Mouse (Mus musculus) natural killer cell, adult 2 months (primary cell): ENCODE results near the gene Hoxd3.

Source experiments
- DNase-seq, 2 experiments: peaks; one replicate each; pipeline ENCODE4 v3.0.0; 2022; ENCODE audit warnings: low spot score in 2 of 2

Hoxd3 gene

GRCm38 (mm10) chr2:74679596-74679971 is 32.1 kb upstream of the Hoxd3 start:
- DNase-seq = no peak

- no peak for DNase-seq
These were observed 31.7 kb upstream of the Hoxd3 start for GRCm38 (mm10) chr2:74679980-74680379.

GRCm38 (mm10) chr2:74680561-74681398 is 30.9 kb upstream of the Hoxd3 start:
- no peak for DNase-seq

- DNase-seq = no peak
These were observed 29.9 kb upstream of the Hoxd3 start for GRCm38 (mm10) chr2:74681594-74682531.

- DNase-seq = no peak
These were observed 28.9 kb upstream of the Hoxd3 start for GRCm38 (mm10) chr2:74682796-74683195.

GRCm38 (mm10) chr2:74683471-74683951 is 28.2 kb upstream of the Hoxd3 start:
- DNase-seq = no peak

- no peak for DNase-seq
These were observed 27.6 kb upstream of the Hoxd3 start for GRCm38 (mm10) chr2:74684106-74684505.

- DNase-seq = no peak
These were observed 26.6 kb upstream of the Hoxd3 start for GRCm38 (mm10) chr2:74685059-74685603.

- no peak for DNase-seq
These were observed 25.3 kb upstream of the Hoxd3 start for GRCm38 (mm10) chr2:74686301-74686987.

- no peak for DNase-seq
These were observed 24.6 kb upstream of the Hoxd3 start for GRCm38 (mm10) chr2:74686988-74687697.

- no peak for DNase-seq
These were observed 23.8 kb upstream of the Hoxd3 start for GRCm38 (mm10) chr2:74687698-74688555.

- DNase-seq = no peak
These were observed 22.7 kb upstream of the Hoxd3 start for GRCm38 (mm10) chr2:74688795-74689573.

GRCm38 (mm10) chr2:74689574-74690337 is 22.0 kb upstream of the Hoxd3 start:
- no peak for DNase-seq

- no peak for DNase-seq
These were observed 21.4 kb upstream of the Hoxd3 start for GRCm38 (mm10) chr2:74690338-74690716.

- no peak for DNase-seq
These were observed 20.4 kb upstream of the Hoxd3 start, which contains the start of gene Hoxd10 for GRCm38 (mm10) chr2:74691022-74691951. TSS of gene Hoxd10 (plus strand) at chr2:74691924.

GRCm38 (mm10) chr2:74691995-74692807 is 19.5 kb upstream of the Hoxd3 start:
- DNase-seq = no peak
